Mouse (Mus musculus): ENCODE measurements at regions not wholly inside any gene's neighbourhood (a gene's known extent, or its start where the extent isn't known, plus 50 kb on each side); places are given as distances from the start of the nearest gene placed in this dataset.

DNA sequence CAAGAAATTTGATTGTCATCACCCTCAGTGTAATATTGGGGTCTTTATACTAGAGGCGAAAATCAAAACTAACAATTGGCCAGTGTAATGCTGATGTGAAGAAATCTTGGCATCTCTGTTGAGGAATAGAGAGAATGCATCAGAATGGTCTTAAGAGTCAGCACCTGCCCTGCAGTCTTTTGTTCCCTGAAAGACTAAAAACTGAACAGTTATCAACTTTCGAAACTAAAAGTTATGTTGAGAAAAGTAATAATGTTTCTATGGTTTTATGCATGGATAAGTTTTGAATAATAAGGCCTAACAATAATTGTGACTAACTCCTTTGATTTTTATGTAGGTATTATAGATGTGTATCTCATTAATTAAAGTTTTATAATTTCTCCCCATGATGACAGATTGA lies 1158.6 kb downstream of the D3Ertd751e start:
- ATAC-seq (no peak), DNase-seq (no peak)
- Histone ChIP-seq H3K4me1 (ENCODE audit: insufficient read depth) (no peaks in the 10 kb centered on the region), H3K9me3 (ENCODE audit: low read length) (no peaks in the 10 kb centered on the region), H3K9ac (replicated peaks) (no peak overlapping the region), H3K27me3 (ENCODE audit: insufficient read depth, low read length) (no peaks in the 10 kb centered on the region), H3K4me2 (ENCODE audit: low read depth, low read length) (no peak overlapping the region), H3K4me3 (ENCODE audit: low read depth, low read length) (no peak overlapping the region), H3K27ac (ENCODE audit: low read depth) (no peak overlapping the region), H3K36me3 (replicated peaks; ENCODE audit: insufficient read depth, low read length) (no peaks in the 10 kb centered on the region)
- TF ChIP-seq CTCF (IDR thresholded peaks at IDR 0.05; ENCODE audit: low read depth) (no peak), EP300 (IDR thresholded peaks at IDR 0.05; ENCODE audit: low read depth) (no peak)
- WGBS (ENCODE audit: insufficient replicate concordance), result 74% methylated on average over 2 of the region's 2 CpGs

DNA sequence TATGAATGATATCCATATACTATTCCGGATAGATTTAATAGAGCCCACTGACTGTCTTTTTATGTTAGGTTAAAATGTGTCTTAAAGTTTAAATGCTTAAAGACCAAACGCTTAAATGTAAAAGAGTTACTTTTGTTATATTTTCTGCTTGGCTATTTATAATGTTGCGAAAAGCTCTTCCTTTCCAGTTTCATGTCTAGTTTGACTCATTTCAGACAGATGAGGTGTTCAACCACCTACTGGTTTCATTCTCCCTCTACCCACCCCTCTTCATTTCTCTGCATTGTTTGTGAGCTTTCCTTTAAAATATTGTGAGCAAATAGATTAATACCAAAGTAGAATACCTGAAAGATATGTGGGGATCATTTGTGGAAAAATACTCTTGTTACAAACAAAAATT lies 1163.8 kb downstream of the D3Ertd751e start:
- no peak overlapping the region for H3K27ac ChIP-seq (ENCODE audit: low read depth)
- DNase-seq (no peak), ATAC-seq (no peak)
- no peaks in the 10 kb centered on the region for H3K4me1 ChIP-seq (ENCODE audit: insufficient read depth)
- no peaks in the 10 kb centered on the region for H3K9me3 ChIP-seq (ENCODE audit: low read length)
- H3K4me3 ChIP-seq (ENCODE audit: low read depth, low read length), result no peak overlapping the region
- H3K4me2 ChIP-seq (ENCODE audit: low read depth, low read length), result no peak overlapping the region
- H3K9ac ChIP-seq (replicated peaks), result no peak overlapping the region
- 90% methylated on average over 3 of the region's 3 CpGs for WGBS (ENCODE audit: insufficient replicate concordance)
- no peaks in the 10 kb centered on the region for H3K27me3 ChIP-seq (ENCODE audit: insufficient read depth, low read length)
- no peak for TF ChIP-seq EP300 (IDR thresholded peaks at IDR 0.05; ENCODE audit: low read depth)
- TF ChIP-seq CTCF (IDR thresholded peaks at IDR 0.05; ENCODE audit: low read depth), result no peak
- no peaks in the 10 kb centered on the region for H3K36me3 ChIP-seq (replicated peaks; ENCODE audit: insufficient read depth, low read length)

DNA sequence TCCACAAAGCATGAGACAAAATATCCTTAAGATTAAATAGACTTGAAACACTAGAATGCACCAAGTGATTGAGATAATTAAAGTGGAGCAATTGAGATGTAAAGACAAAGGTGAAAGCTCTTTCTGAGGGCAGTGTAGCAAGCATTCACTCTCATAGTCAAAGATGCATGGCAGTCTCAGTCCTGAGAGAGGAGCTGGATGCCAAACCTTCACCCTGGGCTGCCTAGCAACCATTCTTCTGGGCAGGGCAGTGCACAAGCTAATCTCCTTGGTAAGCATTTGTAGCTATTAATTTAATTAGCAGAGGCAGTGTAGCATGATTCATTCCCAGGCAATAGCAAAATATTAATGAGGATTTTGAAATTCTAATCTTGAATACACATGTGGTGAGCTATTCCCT lies 1166.0 kb downstream of the D3Ertd751e start:
- Histone ChIP-seq H3K9ac (replicated peaks) (no peak overlapping the region), H3K9me3 (ENCODE audit: low read length) (no peaks in the 10 kb centered on the region), H3K4me1 (ENCODE audit: insufficient read depth) (no peaks in the 10 kb centered on the region), H3K36me3 (replicated peaks; ENCODE audit: insufficient read depth, low read length) (no peaks in the 10 kb centered on the region), H3K27me3 (ENCODE audit: insufficient read depth, low read length) (no peaks in the 10 kb centered on the region), H3K27ac (ENCODE audit: low read depth) (no peak overlapping the region), H3K4me3 (ENCODE audit: low read depth, low read length) (no peak overlapping the region), H3K4me2 (ENCODE audit: low read depth, low read length) (no peak overlapping the region)
- no peak for DNase-seq
- TF ChIP-seq CTCF (IDR thresholded peaks at IDR 0.05; ENCODE audit: low read depth) (no peak), EP300 (IDR thresholded peaks at IDR 0.05; ENCODE audit: low read depth) (no peak)
- no peak for ATAC-seq

DNA sequence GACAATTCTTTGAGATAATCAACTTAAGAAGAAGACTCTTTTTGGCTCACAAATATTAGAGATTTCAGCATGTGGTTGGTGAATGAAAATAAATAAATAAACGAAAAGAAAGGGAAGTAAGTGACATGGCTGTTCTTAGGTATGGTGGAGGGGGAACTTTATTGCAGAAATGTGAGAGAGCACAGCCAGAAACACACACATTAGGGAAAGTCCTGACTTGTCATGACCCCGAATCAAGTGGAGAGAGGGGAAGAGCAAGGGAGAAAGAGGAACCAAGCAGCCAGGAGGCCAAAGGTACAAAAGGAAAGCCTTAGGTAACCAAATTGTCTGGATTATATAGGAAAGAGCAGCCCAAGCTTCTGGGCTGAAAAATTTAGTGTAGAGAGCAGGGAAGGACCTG lies 1172.7 kb downstream of the D3Ertd751e start:
- 30% methylated on average over 2 of the region's 2 CpGs for WGBS (ENCODE audit: insufficient replicate concordance)
- no peak overlapping the region for H3K4me3 ChIP-seq (ENCODE audit: low read depth, low read length)
- TF ChIP-seq EP300 (IDR thresholded peaks at IDR 0.05; ENCODE audit: low read depth) (no peak), CTCF (IDR thresholded peaks at IDR 0.05; ENCODE audit: low read depth) (no peak)

DNA sequence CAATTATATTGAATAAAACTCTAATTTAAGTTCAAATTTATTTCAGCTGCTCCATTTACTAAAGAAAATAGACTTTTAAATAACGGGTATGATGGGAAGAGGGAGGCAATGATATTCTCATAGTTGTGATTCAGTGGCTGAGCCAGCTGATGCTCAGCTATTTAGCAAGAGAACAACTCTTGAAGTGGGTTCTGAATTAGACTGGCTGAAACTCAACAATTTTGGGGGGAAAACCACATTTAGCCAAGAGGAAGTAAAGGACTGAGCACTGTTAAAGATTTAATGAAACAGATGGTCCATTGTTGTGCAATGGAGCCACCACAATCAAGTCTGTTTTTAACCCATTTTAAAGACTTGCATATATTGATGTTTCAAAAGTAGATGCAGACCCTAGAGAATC lies 1193.0 kb downstream of the D3Ertd751e start:
- H3K4me3 ChIP-seq (ENCODE audit: low read depth, low read length), result no peak overlapping the region
- no peak overlapping the region for H3K4me2 ChIP-seq (ENCODE audit: low read depth, low read length)
- H3K9me3 ChIP-seq (ENCODE audit: low read length), result no peaks in the 10 kb centered on the region
- no peaks in the 10 kb centered on the region for H3K36me3 ChIP-seq (replicated peaks; ENCODE audit: insufficient read depth, low read length)
- ATAC-seq (no peak), DNase-seq (no peak)
- H3K27me3 ChIP-seq (ENCODE audit: insufficient read depth, low read length), result no peaks in the 10 kb centered on the region
- H3K4me1 ChIP-seq (ENCODE audit: insufficient read depth), result no peaks in the 10 kb centered on the region
- no peak overlapping the region for H3K9ac ChIP-seq (replicated peaks)
- WGBS (ENCODE audit: insufficient replicate concordance), result 67% methylated on average over 1 of the region's 1 CpGs
- TF ChIP-seq EP300 (IDR thresholded peaks at IDR 0.05; ENCODE audit: low read depth) (no peak), CTCF (IDR thresholded peaks at IDR 0.05; ENCODE audit: low read depth) (no peak)
- no peak overlapping the region for H3K27ac ChIP-seq (ENCODE audit: low read depth)

More for the DNA sequence above, 1172.7 kb downstream of the D3Ertd751e start:
- Histone ChIP-seq H3K9ac (replicated peaks) (no peak overlapping the region), H3K27ac (ENCODE audit: low read depth) (no peak overlapping the region), H3K36me3 (replicated peaks; ENCODE audit: insufficient read depth, low read length) (no peaks in the 10 kb centered on the region), H3K4me1 (ENCODE audit: insufficient read depth) (no peaks in the 10 kb centered on the region), H3K4me2 (ENCODE audit: low read depth, low read length) (no peak overlapping the region), H3K27me3 (ENCODE audit: insufficient read depth, low read length) (no peaks in the 10 kb centered on the region), H3K9me3 (ENCODE audit: low read length) (no peaks in the 10 kb centered on the region)
- DNase-seq (no peak), ATAC-seq (no peak)

DNA sequence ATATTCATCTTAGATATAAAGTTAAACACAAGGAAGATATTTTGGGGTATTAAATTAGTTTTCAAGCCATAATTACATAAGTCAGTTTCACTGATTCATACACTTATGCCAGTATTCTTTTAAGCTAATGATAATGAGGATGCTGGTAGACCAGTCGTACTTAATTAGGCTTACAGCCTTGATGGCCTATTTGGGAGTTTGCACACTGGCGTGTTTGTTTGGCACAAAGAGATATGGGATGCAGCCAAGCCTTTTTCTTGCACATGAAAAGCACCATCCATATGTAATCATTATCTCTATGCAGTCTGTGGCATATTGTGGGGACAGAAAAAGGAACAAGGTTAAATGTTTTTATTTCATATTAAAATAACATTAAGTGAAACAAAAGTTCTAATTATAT lies 1234.7 kb downstream of the D3Ertd751e start:
- Histone ChIP-seq H3K9ac (replicated peaks) (no peak overlapping the region), H3K4me2 (ENCODE audit: low read depth, low read length) (no peak overlapping the region), H3K9me3 (ENCODE audit: low read length) (no peaks in the 10 kb centered on the region; the same call in 1 of the 2 replicates), H3K27ac (ENCODE audit: low read depth) (no peak overlapping the region), H3K4me3 (ENCODE audit: low read depth, low read length) (no peak overlapping the region), H3K4me1 (ENCODE audit: insufficient read depth) (no peaks in the 10 kb centered on the region), H3K27me3 (ENCODE audit: insufficient read depth, low read length) (no peaks in the 10 kb centered on the region), H3K36me3 (replicated peaks; ENCODE audit: insufficient read depth, low read length) (no peaks in the 10 kb centered on the region)
- DNase-seq (no peak), ATAC-seq (no peak)
- TF ChIP-seq CTCF (IDR thresholded peaks at IDR 0.05; ENCODE audit: low read depth) (no peak), EP300 (IDR thresholded peaks at IDR 0.05; ENCODE audit: low read depth) (no peak)
- 65% methylated on average over 2 of the region's 2 CpGs for WGBS (ENCODE audit: insufficient replicate concordance)

Data from liver, postnatal 0 days (tissue).